Mouse (Mus musculus): ENCODE data around the gene Dcst1. TPM values are rescaled to one million over a fixed set of nuclear protein-coding genes. Genes with fewer than 3 reads are reported as not detected.
A peak's percentile ranks its signal among the peaks of the same experiment; 100 is the strongest.

Dcst1 gene
- polyA plus RNA-seq, 1 experiment: 74.5 TPM

DNA sequence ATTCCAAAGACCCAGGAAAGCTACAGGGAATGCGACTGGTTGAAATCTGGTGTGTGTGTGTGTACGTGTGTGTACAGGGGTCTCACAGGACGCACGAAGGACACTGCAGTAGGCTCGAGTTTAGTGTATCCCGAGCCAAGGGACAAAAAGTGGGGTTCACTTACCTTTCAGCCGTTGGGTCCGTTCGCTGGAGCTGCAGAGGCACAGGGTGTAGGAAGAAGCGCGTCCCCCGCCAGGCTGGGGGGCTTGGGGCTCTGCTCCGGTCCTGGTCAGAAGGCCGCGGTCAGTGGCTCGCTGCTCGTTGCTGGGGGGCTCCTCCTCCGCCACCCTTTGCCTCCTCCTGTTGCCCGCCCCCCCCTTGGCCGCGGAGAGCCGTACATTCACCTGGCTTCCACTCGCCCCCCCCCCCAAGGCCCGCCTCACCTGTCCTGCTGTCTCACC, 27.8 kb upstream of the Dcst1 start:
- TF ChIP-seq POLR2A (IDR thresholded peaks at IDR 0.05; ENCODE audit: control insufficient read depth, low read depth, low read length) (no peak), CTCF (IDR thresholded peaks at IDR 0.05; ENCODE audit: control insufficient read depth, insufficient read depth, insufficient replicate concordance, low read depth, low read length) (no peak)
- Histone ChIP-seq H3K4me3 (ENCODE audit: control insufficient read depth, low read depth, low read length) (peak overlapping the region; percentile 90), H3K27me3 (ENCODE audit: control insufficient read depth, insufficient read depth, low read length) (no peaks in the 10 kb centered on the region), H3K4me1 (ENCODE audit: control insufficient read depth, insufficient read depth, low read length) (peaks cover 26% of the 10 kb centered on the region), H3K27ac (ENCODE audit: control insufficient read depth, insufficient read depth, low read depth, low read length) (peak overlapping the region; percentile 82), H3K36me3 (ENCODE audit: control insufficient read depth, insufficient read depth, low read length) (no peaks in the 10 kb centered on the region)

DNA sequence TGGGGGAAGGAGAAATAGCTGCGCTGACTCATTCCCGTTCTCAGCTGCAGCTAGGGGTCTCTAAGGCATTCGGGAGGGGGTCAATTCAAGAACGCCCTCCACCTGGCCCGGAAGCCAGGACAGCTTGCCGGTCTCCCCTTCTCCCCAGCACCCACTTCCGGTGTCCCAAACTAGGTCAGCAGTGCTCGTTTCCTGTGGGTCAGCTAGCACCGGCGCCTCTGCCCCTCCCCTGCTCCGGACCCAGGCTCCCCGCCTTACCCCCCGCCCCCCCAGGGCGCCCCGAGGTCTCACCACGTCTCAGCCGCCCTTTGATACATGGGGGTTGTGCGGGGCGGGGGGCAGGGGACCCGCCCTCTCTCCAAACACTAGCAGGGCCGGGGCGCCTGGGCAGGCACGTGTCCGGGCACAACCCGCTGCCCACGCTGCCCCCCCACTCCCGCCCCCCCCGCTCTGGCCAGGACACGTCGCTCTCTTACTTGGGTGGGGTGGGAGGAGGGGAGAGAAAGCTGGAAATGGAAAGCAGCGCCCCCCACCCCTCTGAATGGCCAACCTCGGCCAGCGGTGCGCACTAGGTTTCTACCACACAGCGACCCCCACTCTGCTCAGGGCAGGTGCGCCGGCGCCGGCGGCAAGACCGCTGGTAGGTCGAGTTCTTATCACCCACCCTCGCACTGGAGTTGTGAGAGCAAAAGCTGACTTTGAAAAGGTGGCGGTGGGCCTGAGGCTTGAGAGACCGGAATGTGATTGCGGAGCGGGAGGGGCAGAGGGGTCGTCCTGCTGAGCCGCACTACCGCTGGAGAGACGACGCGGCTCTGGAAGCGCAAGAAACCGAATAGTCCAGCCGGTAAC, 26.8 kb upstream of the Dcst1 start:
- Histone ChIP-seq H3K27ac (ENCODE audit: control insufficient read depth, insufficient read depth, low read depth, low read length) (peak overlapping the region; percentile 88), H3K4me1 (ENCODE audit: control insufficient read depth, insufficient read depth, low read length) (peaks cover 25% of the 10 kb centered on the region), H3K36me3 (ENCODE audit: control insufficient read depth, insufficient read depth, low read length) (no peaks in the 10 kb centered on the region), H3K27me3 (ENCODE audit: control insufficient read depth, insufficient read depth, low read length) (no peaks in the 10 kb centered on the region), H3K4me3 (ENCODE audit: control insufficient read depth, low read depth, low read length) (peak overlapping the region; percentile 88)
- TF ChIP-seq CTCF (IDR thresholded peaks at IDR 0.05; ENCODE audit: control insufficient read depth, insufficient read depth, insufficient replicate concordance, low read depth, low read length): no peak

- peak overlapping the region; percentile 54 for H3K27ac ChIP-seq (ENCODE audit: control insufficient read depth, insufficient read depth, low read depth, low read length)
- peak overlapping the region; percentile 88 for H3K4me3 ChIP-seq (ENCODE audit: control insufficient read depth, low read depth, low read length)
- H3K27me3 ChIP-seq (ENCODE audit: control insufficient read depth, insufficient read depth, low read length): no peaks in the 10 kb centered on the region
- peaks cover 22% of the 10 kb centered on the region for H3K4me1 ChIP-seq (ENCODE audit: control insufficient read depth, insufficient read depth, low read length)
- TF ChIP-seq CTCF (IDR thresholded peaks at IDR 0.05; ENCODE audit: control insufficient read depth, insufficient read depth, insufficient replicate concordance, low read depth, low read length) (no peak), POLR2A (IDR thresholded peaks at IDR 0.05; ENCODE audit: control insufficient read depth, low read depth, low read length) (no peak)
- no peaks in the 10 kb centered on the region for H3K36me3 ChIP-seq (ENCODE audit: control insufficient read depth, insufficient read depth, low read length)
These were observed 25.9 kb upstream of the Dcst1 start for GRCm38 (mm10) chr3:89390699-89391662.

- Histone ChIP-seq H3K27ac (ENCODE audit: control insufficient read depth, insufficient read depth, low read depth, low read length) (no peak overlapping the region; the same call in 1 of the 2 replicates), H3K4me1 (ENCODE audit: control insufficient read depth, insufficient read depth, low read length) (peaks cover 14% of the 10 kb centered on the region), H3K4me3 (ENCODE audit: control insufficient read depth, low read depth, low read length) (no peak overlapping the region), H3K36me3 (ENCODE audit: control insufficient read depth, insufficient read depth, low read length) (no peaks in the 10 kb centered on the region), H3K27me3 (ENCODE audit: control insufficient read depth, insufficient read depth, low read length) (no peaks in the 10 kb centered on the region)
- no peak for TF ChIP-seq POLR2A (IDR thresholded peaks at IDR 0.05; ENCODE audit: control insufficient read depth, low read depth, low read length)
- TF ChIP-seq CTCF (IDR thresholded peaks at IDR 0.05; ENCODE audit: control insufficient read depth, insufficient read depth, insufficient replicate concordance, low read depth, low read length): no peak
These were observed 25.1 kb upstream of the Dcst1 start for GRCm38 (mm10) chr3:89390111-89390515.

GRCm38 (mm10) chr3:89388901-89389740, 24.1 kb upstream of the Dcst1 start:
- no peaks in the 10 kb centered on the region for H3K36me3 ChIP-seq (ENCODE audit: control insufficient read depth, insufficient read depth, low read length)
- no peak overlapping the region for H3K4me3 ChIP-seq (ENCODE audit: control insufficient read depth, low read depth, low read length)
- no peaks in the 10 kb centered on the region for H3K27me3 ChIP-seq (ENCODE audit: control insufficient read depth, insufficient read depth, low read length)
- TF ChIP-seq POLR2A (IDR thresholded peaks at IDR 0.05; ENCODE audit: control insufficient read depth, low read depth, low read length): no peak
- TF ChIP-seq CTCF (IDR thresholded peaks at IDR 0.05; ENCODE audit: control insufficient read depth, insufficient read depth, insufficient replicate concordance, low read depth, low read length): no peak
- H3K4me1 ChIP-seq (ENCODE audit: control insufficient read depth, insufficient read depth, low read length): peaks cover 14% of the 10 kb centered on the region
- no peak overlapping the region for H3K27ac ChIP-seq (ENCODE audit: control insufficient read depth, insufficient read depth, low read depth, low read length)

- H3K36me3 ChIP-seq (ENCODE audit: control insufficient read depth, insufficient read depth, low read length): no peaks in the 10 kb centered on the region
- H3K4me3 ChIP-seq (ENCODE audit: control insufficient read depth, low read depth, low read length): no peak overlapping the region
- H3K27ac ChIP-seq (ENCODE audit: control insufficient read depth, insufficient read depth, low read depth, low read length): no peak overlapping the region
- no peaks in the 10 kb centered on the region for H3K27me3 ChIP-seq (ENCODE audit: control insufficient read depth, insufficient read depth, low read length)
- peaks cover 11% of the 10 kb centered on the region for H3K4me1 ChIP-seq (ENCODE audit: control insufficient read depth, insufficient read depth, low read length)
- TF ChIP-seq POLR2A (IDR thresholded peaks at IDR 0.05; ENCODE audit: control insufficient read depth, low read depth, low read length) (no peak), CTCF (IDR thresholded peaks at IDR 0.05; ENCODE audit: control insufficient read depth, insufficient read depth, insufficient replicate concordance, low read depth, low read length) (no peak)
These were observed 23.3 kb upstream of the Dcst1 start for GRCm38 (mm10) chr3:89388134-89388881.
